Mouse (Mus musculus) right cerebral cortex, postnatal 25 days (tissue): ENCODE measurements around the gene Zfp423.

Experiments used
- DNase-seq: peaks from one replicate; pipeline ENCODE4 v3.0.0; 2022

The Zfp423 gene

GRCm38 (mm10) chr8:87688348-87688747 is 271.0 kb downstream of the Zfp423 start:
- no peak for DNase-seq

GRCm38 (mm10) chr8:87686986-87687698 is 272.3 kb downstream of the Zfp423 start:
- no peak for DNase-seq

GRCm38 (mm10) chr8:87686026-87686425 is 273.4 kb downstream of the Zfp423 start:
- no peak for DNase-seq

GRCm38 (mm10) chr8:87685392-87685791 is 274.0 kb downstream of the Zfp423 start:
- no peak for DNase-seq

- no peak for DNase-seq
Observed at GRCm38 (mm10) chr8:87682066-87682465, 277.3 kb downstream of the Zfp423 start.

GRCm38 (mm10) chr8:87680034-87680433 is 279.4 kb downstream of the Zfp423 start:
- DNase-seq: no peak

- no peak for DNase-seq
Observed at GRCm38 (mm10) chr8:87679431-87680003, 279.9 kb downstream of the Zfp423 start.

- DNase-seq: no peak
Observed at GRCm38 (mm10) chr8:87675411-87675810, 284.0 kb downstream of the Zfp423 start.

- no peak for DNase-seq
Observed at GRCm38 (mm10) chr8:87674157-87674556, 285.2 kb downstream of the Zfp423 start.

- DNase-seq: no peak
Observed at GRCm38 (mm10) chr8:87672214-87672613, 287.2 kb downstream of the Zfp423 start.

GRCm38 (mm10) chr8:87671209-87671970 is 288.0 kb downstream of the Zfp423 start:
- DNase-seq: no peak

GRCm38 (mm10) chr8:87670232-87670631 is 289.2 kb downstream of the Zfp423 start:
- no peak for DNase-seq

GRCm38 (mm10) chr8:87668736-87669135 is 290.7 kb downstream of the Zfp423 start:
- DNase-seq: no peak

- peak; percentile 63 for DNase-seq
Observed at GRCm38 (mm10) chr8:87667914-87668643, 291.3 kb downstream of the Zfp423 start.

- no peak for DNase-seq
Observed at GRCm38 (mm10) chr8:87667297-87667696, 292.1 kb downstream of the Zfp423 start.

GRCm38 (mm10) chr8:87665337-87665736 is 294.1 kb downstream of the Zfp423 start:
- DNase-seq: no peak

- no peak for DNase-seq
Observed at GRCm38 (mm10) chr8:87664217-87664509, 295.2 kb downstream of the Zfp423 start.

GRCm38 (mm10) chr8:87663349-87664216 is 295.8 kb downstream of the Zfp423 start:
- DNase-seq: peak; percentile 74

- peak; percentile 22 for DNase-seq
Observed at GRCm38 (mm10) chr8:87662811-87663341, 296.5 kb downstream of the Zfp423 start.

- DNase-seq: no peak
Observed at GRCm38 (mm10) chr8:87662307-87662771, 297.1 kb downstream of the Zfp423 start.

- DNase-seq: no peak
Observed at GRCm38 (mm10) chr8:87660916-87661910, 298.2 kb downstream of the Zfp423 start.
